Mouse (Mus musculus): Measurements from ENCODE around the gene Zfp706. TPM values are rescaled to one million over a fixed set of nuclear protein-coding genes. Genes with fewer than 3 reads are reported as not detected.
"Not testable (repeated sequence)": the region's sequence is repeated elsewhere in the genome, so short reads cannot be mapped to it uniquely, and the experiment has no call there.

The Zfp706 gene
- polyA plus RNA-seq, 1 experiment from 2014 or later = 868 TPM

DNA sequence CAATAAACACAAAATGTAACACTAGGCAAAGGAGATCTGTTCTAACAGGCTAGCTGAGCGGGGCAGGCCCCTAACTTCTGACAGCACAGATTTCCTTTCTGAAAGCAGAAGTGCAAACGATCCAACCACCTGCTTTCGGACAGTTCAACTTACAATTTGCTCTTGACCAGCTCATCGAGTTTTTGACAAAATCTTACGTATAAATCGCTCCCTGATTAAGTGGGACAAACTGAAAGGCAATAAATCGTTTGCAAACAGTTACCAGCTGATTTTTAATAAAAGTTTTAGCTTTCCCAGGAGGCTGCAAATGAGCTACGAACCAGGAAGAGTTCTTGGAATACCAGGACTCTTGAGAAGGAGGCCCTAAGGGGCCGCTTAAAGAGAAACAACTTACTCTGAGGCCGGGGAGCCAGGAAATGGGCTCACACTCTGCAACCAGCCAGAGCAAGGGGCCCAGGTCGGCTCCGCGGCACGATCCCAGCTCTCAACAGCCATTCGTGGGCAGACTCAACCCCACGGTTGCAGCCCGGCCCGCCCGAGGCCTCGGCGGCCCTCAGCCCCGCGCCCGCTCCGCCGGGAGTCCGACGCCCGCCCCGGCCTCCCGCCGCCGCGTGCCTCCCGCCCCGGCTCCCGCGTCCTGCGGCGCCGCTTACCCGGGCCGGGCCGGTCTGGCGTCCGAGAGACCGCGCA is 953 bp downstream of the Zfp706 start:
- Histone ChIP-seq H3K9me3 (ENCODE audit: control insufficient read depth, low read length) (no peaks in the 10 kb centered on the region), H3K27me3 (ENCODE audit: control insufficient read depth, insufficient read depth, low read length) (no peaks in the 10 kb centered on the region), H3K4me1 (replicated peaks; ENCODE audit: control insufficient read depth, insufficient read depth) (no peaks in the 10 kb centered on the region), H3K4me2 (replicated peaks; ENCODE audit: low read depth) (peak overlapping the region; percentile 50), H3K4me3 (ENCODE audit: low read depth, low read length) (peak overlapping the region; percentile 90), H3K9ac (ENCODE audit: low read length) (peak overlapping the region; percentile 99), H3K27ac (replicated peaks) (peak overlapping the region; percentile 99), H3K36me3 (ENCODE audit: control insufficient read depth, insufficient read depth, low read length) (peaks cover 2% of the 10 kb centered on the region; the same call in 1 of the 2 replicates)
- ATAC-seq (ENCODE audit: low FRiP score, low TSS enrichment) = no peak; the same call in 1 of the 2 replicates
- no peak for DNase-seq (ENCODE audit: low spot score)
- 2% methylated on average over 21 of the region's 48 CpGs for WGBS
- TF ChIP-seq CTCF (IDR thresholded peaks at IDR 0.05; ENCODE audit: low read depth) (no peak), EP300 (optimal IDR thresholded peaks at IDR 0.05) (no peak)

DNA sequence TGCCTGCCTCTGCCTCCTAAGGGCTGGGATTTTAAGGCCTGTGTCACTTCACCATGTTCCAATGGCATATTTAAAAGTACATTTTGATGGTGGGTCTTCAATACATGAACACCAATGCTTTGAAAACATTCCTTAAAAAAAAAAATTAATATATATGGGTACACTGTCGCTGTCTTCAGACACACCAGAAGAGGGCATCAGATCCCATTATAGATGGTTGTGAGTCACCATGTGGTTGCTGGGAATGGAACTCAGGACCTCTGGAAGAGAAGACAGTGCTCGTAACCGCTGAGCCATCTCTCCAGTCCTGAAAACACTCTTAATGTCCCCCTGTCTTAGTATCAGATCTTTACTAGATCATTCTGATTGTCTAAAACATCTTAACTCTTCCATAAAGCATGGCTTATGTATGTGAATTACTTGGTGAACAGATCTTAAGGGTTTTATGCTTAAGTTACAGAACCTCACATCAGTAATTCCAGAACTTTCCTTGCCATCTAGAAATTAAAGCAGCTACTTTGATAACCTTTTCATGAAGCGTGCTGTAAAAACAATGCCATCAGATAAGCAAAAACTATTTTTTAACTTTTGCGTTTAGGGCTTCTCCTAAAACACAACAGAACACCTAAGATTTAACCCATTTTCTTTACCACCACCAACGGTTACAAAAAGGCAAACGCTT is 1.6 kb downstream of the Zfp706 start:
- Histone ChIP-seq H3K36me3 (ENCODE audit: control insufficient read depth, insufficient read depth, low read length) (peaks cover 2% of the 10 kb centered on the region; the same call in 1 of the 2 replicates), H3K4me2 (replicated peaks; ENCODE audit: low read depth) (peak overlapping the region; percentile 50), H3K27me3 (ENCODE audit: control insufficient read depth, insufficient read depth, low read length) (no peaks in the 10 kb centered on the region), H3K27ac (replicated peaks) (peak overlapping the region; percentile 99), H3K9me3 (ENCODE audit: control insufficient read depth, low read length) (no peaks in the 10 kb centered on the region), H3K4me1 (replicated peaks; ENCODE audit: control insufficient read depth, insufficient read depth) (no peaks in the 10 kb centered on the region), H3K9ac (ENCODE audit: low read length) (peak overlapping the region; percentile 99), H3K4me3 (ENCODE audit: low read depth, low read length) (peak overlapping the region; percentile 90)
- ATAC-seq (ENCODE audit: low FRiP score, low TSS enrichment) (no peak), DNase-seq (ENCODE audit: low spot score) (no peak)
- TF ChIP-seq CTCF (IDR thresholded peaks at IDR 0.05; ENCODE audit: low read depth) = peak; percentile 41
- TF ChIP-seq EP300 (optimal IDR thresholded peaks at IDR 0.05) = no peak
- 34% methylated on average over 7 of the region's 7 CpGs for WGBS

DNA sequence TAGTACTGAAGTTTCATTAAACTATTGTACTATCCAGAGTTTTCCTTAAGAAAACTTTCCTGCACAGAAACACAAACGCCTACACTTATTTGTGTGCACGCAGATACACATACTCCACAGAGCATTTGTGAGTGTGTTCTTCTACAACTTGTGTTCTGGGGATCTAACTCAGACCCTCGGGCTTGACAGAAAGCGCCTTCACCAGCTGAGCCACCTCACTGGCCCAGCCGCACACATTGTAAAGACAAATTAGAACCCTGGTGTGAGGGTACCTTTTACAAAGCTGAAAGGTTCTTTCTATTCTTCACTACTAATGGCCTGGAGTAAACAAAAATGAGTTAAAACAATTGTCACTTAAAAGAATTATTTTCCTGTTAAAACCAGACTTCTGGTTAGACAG is 2.7 kb downstream of the Zfp706 start:
- TF ChIP-seq EP300 (optimal IDR thresholded peaks at IDR 0.05) (no peak), CTCF (IDR thresholded peaks at IDR 0.05; ENCODE audit: low read depth) (no peak)
- Histone ChIP-seq H3K27me3 (ENCODE audit: control insufficient read depth, insufficient read depth, low read length) (no peaks in the 10 kb centered on the region), H3K4me2 (replicated peaks; ENCODE audit: low read depth) (peak overlapping the region; percentile 50; the same call in 1 of the 2 replicates), H3K4me1 (replicated peaks; ENCODE audit: control insufficient read depth, insufficient read depth) (no peaks in the 10 kb centered on the region), H3K4me3 (ENCODE audit: low read depth, low read length) (peak overlapping the region; percentile 90; the same call in 1 of the 2 replicates), H3K9ac (ENCODE audit: low read length) (no peak overlapping the region), H3K27ac (replicated peaks) (no peak overlapping the region), H3K36me3 (ENCODE audit: control insufficient read depth, insufficient read depth, low read length) (peaks cover 2% of the 10 kb centered on the region), H3K9me3 (ENCODE audit: control insufficient read depth, low read length) (no peaks in the 10 kb centered on the region)
- no peak for DNase-seq (ENCODE audit: low spot score)
- no peak for ATAC-seq (ENCODE audit: low FRiP score, low TSS enrichment)
- 85% methylated on average over 5 of the region's 5 CpGs for WGBS

DNA sequence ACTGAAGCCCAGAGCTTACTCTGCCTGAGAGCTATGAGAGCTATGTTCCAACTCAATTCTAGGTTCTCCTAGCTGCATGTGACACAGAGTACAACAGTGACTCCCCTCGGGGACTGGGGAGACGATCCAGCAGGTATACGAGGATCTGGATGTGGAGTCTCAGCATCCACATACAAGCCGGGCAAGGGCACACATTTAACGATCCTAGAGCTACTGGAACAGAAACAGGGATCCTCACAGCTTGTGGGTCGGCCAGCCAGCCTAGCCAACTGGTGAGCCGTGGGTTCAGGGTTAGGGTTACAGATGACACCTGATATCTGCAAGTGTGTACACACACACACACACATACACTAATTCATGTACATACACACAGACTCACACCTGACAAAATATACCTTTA is 5.3 kb downstream of the Zfp706 start:
- Histone ChIP-seq H3K27ac (replicated peaks) (no peak overlapping the region), H3K36me3 (ENCODE audit: control insufficient read depth, insufficient read depth, low read length) (peaks cover 15% of the 10 kb centered on the region), H3K4me1 (replicated peaks; ENCODE audit: control insufficient read depth, insufficient read depth) (no peaks in the 10 kb centered on the region), H3K4me2 (replicated peaks; ENCODE audit: low read depth) (no peak overlapping the region), H3K27me3 (ENCODE audit: control insufficient read depth, insufficient read depth, low read length) (no peaks in the 10 kb centered on the region), H3K9me3 (ENCODE audit: control insufficient read depth, low read length) (0 out of 2 replicates have a peak, but pooled peaks cover 3% of the 10 kb centered on the region), H3K9ac (ENCODE audit: low read length) (no peak overlapping the region), H3K4me3 (ENCODE audit: low read depth, low read length) (no peak overlapping the region)
- 89% methylated on average over 7 of the region's 7 CpGs for WGBS
- no peak for TF ChIP-seq EP300 (optimal IDR thresholded peaks at IDR 0.05)
- no peak for TF ChIP-seq CTCF (IDR thresholded peaks at IDR 0.05; ENCODE audit: low read depth)
- ATAC-seq (ENCODE audit: low FRiP score, low TSS enrichment) = no peak
- DNase-seq (ENCODE audit: low spot score) = no peak

DNA sequence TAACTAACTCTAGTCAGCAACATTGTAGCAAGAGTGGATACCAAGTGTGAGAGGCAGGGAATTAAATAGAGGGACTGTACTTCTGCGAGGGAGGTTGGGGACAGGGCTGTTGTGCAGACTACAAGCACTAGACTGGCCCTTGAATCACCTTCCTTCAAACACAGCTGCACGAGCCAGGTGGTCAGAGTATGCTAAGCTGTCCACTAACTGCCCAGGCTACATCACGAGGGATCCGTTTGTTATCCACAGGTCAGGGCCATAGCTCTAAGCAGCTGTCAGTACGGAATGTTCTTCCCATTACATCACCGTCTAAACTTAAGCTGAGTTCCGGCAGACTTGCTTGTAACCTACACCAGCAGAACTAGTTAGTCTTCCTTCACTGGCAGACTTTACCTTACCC is 8.0 kb downstream of the Zfp706 start:
- H3K4me1 ChIP-seq (replicated peaks; ENCODE audit: control insufficient read depth, insufficient read depth); DNase-seq (ENCODE audit: low spot score); ATAC-seq (ENCODE audit: low FRiP score, low TSS enrichment); H3K4me2 ChIP-seq (replicated peaks; ENCODE audit: low read depth); H3K9ac ChIP-seq (ENCODE audit: low read length); H3K27ac ChIP-seq (replicated peaks); H3K27me3 ChIP-seq (ENCODE audit: control insufficient read depth, insufficient read depth, low read length); H3K4me3 ChIP-seq (ENCODE audit: low read depth, low read length); H3K9me3 ChIP-seq (ENCODE audit: control insufficient read depth, low read length): not testable (repeated sequence)
- peaks cover 16% of the 10 kb centered on the region for H3K36me3 ChIP-seq (ENCODE audit: control insufficient read depth, insufficient read depth, low read length)
- WGBS = 56% methylated on average over 7 of the region's 7 CpGs

DNA sequence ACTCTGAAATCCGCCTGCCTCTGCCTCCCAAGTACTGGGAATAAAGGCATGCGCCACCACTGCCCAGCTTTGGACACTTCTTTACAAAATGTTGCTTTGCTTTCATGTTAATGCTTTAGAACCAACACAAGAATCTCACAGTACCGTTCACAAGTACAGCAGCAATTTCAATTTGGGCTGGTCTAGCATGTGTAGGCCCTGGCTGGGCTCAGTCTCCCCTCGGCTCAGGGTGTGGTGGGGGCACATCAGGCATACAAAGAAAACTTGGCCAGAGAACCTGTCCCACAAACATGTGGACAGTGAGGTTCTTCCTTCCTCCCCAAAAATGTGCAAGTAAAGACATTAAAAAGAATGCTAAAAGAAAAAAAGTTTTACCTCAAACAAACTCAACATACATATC is 12.4 kb downstream of the Zfp706 start:
- Histone ChIP-seq H3K4me2 (replicated peaks; ENCODE audit: low read depth) (no peak overlapping the region), H3K4me1 (replicated peaks; ENCODE audit: control insufficient read depth, insufficient read depth) (no peaks in the 10 kb centered on the region), H3K9me3 (ENCODE audit: control insufficient read depth, low read length) (0 out of 2 replicates have a peak, but pooled peaks cover 3% of the 10 kb centered on the region), H3K36me3 (ENCODE audit: control insufficient read depth, insufficient read depth, low read length) (peaks cover 13% of the 10 kb centered on the region), H3K4me3 (ENCODE audit: low read depth, low read length) (no peak overlapping the region), H3K27me3 (ENCODE audit: control insufficient read depth, insufficient read depth, low read length) (no peaks in the 10 kb centered on the region), H3K27ac (replicated peaks) (no peak overlapping the region), H3K9ac (ENCODE audit: low read length) (no peak overlapping the region)
- WGBS = 93% methylated on average over 4 of the region's 4 CpGs
- DNase-seq (ENCODE audit: low spot score) (no peak), ATAC-seq (ENCODE audit: low FRiP score, low TSS enrichment) (no peak)
- TF ChIP-seq CTCF (IDR thresholded peaks at IDR 0.05; ENCODE audit: low read depth) (no peak), EP300 (optimal IDR thresholded peaks at IDR 0.05) (no peak)

Data from stomach, postnatal 0 days (tissue).